Mouse (Mus musculus) cerebellum, adult 2 months (tissue): ENCODE results near the gene Unc79.

Experiments
- CTCF ChIP-seq: fragments of 200-500 bp; IDR thresholded peaks from 2 replicates; pipeline ENCODE4 v1.5.1; 2011; ENCODE audit warnings: low read depth, mild to moderate bottlenecking, control low read depth, low read length, moderate library complexity, borderline replicate concordance; ENCODE audit not compliant: insufficient read depth
- POLR2A ChIP-seq: fragments of 200-500 bp; IDR thresholded peaks from 2 replicates; pipeline ENCODE4 v1.6.1; 2011; ENCODE audit warnings: low read length, control low read depth, borderline replicate concordance; ENCODE audit not compliant: insufficient read depth

DNA sequence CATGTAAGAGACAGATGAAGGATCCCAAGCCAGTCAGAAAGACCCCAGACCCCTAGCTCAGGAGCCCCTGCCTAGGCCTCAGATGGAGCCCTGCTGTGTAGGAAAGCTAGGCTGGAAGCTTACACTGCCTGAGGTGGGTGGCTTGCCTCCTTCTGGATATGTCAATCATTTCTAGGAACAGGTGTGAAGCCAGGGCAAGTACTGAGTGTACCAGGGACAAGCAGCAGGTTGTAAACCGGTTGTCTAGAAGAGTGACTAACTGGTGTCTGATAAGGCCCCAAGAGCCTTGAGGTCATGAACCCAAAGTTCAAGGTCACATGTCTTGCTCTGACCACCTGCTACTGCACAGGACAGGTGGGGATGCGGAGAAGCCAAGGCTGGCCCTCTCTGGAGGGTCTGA, 264.9 kb downstream of the Unc79 start:
- TF ChIP-seq POLR2A (no peak), CTCF (no peak)
